Mouse (Mus musculus): ENCODE measurements around the gene Dnaja2.

Dnaja2 gene

GRCm38 (mm10) chr8:85500460-85500859, 54.7 kb downstream of the Dnaja2 start:
- DNase-seq (ENCODE audit: low spot score), result no peak

DNA sequence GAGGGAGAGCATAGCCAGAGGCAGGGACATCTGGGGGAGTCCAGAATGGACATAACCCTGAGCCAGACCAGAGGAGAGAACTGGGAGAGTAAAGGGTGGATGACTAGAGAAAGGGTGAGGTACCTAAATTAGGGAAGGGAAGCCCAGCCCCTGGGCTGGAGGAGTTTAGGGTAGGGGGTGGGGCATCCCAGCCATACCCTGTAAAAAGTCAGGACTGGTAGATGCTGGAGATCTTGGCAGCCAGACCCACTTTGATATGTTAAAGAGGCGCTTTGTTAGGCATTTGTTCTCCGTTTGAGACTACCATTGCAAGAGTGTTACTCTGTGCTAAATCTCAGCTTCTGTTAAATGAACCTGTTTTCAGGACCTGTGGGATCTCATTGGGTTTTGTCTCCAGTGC, 56.6 kb downstream of the Dnaja2 start:
- no peak for DNase-seq (ENCODE audit: low spot score)

DNA sequence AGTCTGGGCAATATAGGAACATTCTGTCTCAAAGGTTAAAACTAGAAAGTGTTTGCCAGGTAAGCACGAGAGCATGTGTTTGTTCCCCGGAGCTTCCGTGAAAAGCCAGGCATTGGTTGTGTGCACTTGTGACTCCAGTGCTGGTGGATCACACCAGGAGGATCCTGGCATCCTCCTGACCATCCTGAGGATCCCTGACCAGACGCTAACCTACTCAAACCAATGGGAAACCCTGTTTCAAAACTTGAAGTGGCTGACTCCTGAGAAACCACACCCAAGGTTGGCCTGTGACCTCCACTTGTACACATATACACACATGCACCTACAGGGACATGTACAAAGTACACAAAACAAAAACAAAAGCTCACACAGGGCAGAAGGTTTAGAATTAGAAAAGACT, 58.4 kb downstream of the Dnaja2 start:
- DNase-seq (ENCODE audit: low spot score), result no peak

DNA sequence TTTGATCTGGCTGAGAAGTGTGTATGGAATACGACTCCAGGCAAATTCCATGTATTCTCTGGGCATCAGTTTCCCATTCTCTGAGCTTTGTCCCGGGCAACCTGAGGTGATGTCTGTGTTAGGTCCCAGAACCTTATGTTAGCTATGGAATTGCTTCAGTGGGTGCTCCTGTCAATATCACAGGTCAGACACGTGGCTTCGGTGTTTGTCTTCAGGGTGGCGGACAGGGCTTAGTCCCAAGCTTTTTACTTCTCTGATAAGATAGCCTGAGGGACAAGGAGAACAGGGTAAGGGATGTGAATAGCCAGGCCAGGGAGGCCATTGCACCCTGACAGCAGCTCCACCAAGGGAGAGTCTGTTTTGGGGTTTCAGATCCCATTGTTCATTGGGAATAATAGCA, 59.0 kb downstream of the Dnaja2 start:
- no peak for DNase-seq (ENCODE audit: low spot score)

GRCm38 (mm10) chr8:85492940-85493931, 61.9 kb downstream of the Dnaja2 start:
- no peak for DNase-seq (ENCODE audit: low spot score)

GRCm38 (mm10) chr8:85492125-85492875, 62.8 kb downstream of the Dnaja2 start, which contains the start of gene Gpt2:
Gpt2 (plus strand) TSS chr8:85492576.
- peak; percentile 94 for DNase-seq (ENCODE audit: low spot score)

DNA sequence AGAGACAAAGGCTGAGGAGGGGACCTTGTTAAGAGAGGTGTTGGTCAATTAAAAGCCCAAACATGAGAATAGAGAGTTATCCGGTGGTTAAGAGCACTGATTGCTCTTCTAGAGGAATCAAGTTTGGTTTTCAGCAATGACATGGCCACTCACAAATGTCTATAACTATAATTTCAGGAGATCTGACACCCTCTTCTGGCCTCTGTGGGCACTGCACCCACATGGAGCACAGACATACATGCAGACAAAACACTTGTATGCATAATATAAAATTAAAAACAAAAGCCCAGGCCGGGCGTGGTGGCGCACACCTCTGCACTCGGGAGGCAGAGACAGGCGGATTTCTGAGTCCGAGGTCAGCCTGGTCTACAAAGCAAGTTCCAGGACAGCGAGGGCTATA, 65.6 kb downstream of the Dnaja2 start:
- no peak for DNase-seq (ENCODE audit: low spot score)

DNA sequence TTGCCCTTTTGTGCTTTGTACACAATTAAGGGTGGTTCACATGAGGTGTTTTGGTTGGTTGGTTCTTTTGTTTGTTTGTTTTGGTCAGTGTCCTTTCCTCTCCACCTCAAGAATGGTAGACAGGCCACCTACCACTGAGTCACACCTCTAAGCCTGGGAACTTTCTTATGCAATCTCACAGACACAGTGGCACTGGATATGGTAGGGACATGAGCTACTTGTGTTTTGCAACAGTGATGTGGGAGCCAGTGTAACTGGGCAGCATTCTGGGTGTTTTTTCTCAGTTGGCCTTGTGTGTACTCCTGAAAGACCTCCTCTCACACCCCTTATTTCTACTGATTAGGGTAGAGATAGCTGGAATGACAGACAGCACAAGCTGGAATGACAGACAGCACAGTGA, 66.5 kb downstream of the Dnaja2 start:
- DNase-seq (ENCODE audit: low spot score), result no peak

GRCm38 (mm10) chr8:85487906-85488620, 67.1 kb downstream of the Dnaja2 start:
- DNase-seq (ENCODE audit: low spot score), result no peak
